ENCODE assay signal across 8 mouse cellular contexts in genomic region chr7:111082043-111082821, GRCm38 (mm10). TPM values are rescaled to one million over a fixed set of nuclear protein-coding genes. Genes with fewer than 3 reads are reported as not detected.
DNase-seq lines count a peak whose midpoint lies in the region; ATAC-seq and TF ChIP-seq lines count a peak whose summit lies in the region.

No protein-coding gene starts in this region.

- H3K27ac ChIP-seq in ES-E14 (ENCODE audit: insufficient read depth, low read depth, low read length, poor library complexity, severe bottlenecking), result peak overlapping the region; percentile 90
- H3K27ac ChIP-seq in forebrain, postnatal 0 days (ENCODE audit: low read depth, low read length), result peak overlapping the region; percentile 99
- H3K27ac ChIP-seq in layer of hippocampus, adult 2 months, result peak overlapping the region; percentile 99
- H3K27ac ChIP-seq in neural tube, embryonic 15.5 days (replicated peaks), result peak overlapping the region; percentile 100

- WGBS in forebrain, postnatal 0 days, result under 1% methylated on average over 82 of the region's 83 CpGs
- under 1% methylated on average over 83 of the region's 83 CpGs for WGBS in lung, adult 2 months
- under 1% methylated on average over 83 of the region's 83 CpGs for whole genome bisulfite sequencing in neural tube, embryonic 15.5 days

- H3K27me3 ChIP-seq in forebrain, postnatal 0 days (ENCODE audit: insufficient read depth, low read length), result no peaks in the 10 kb centered on the region
- H3K27me3 ChIP-seq in neural tube, embryonic 15.5 days (replicated peaks), result no peaks in the 10 kb centered on the region

- DNase-seq in ES-E14 (ENCODE audit: low read depth, low spot score), result peak; percentile 62
- peak; percentile 70 to 88 for DNase-seq in cerebellum, adult 18-20 months
- peak; percentile 93 for DNase-seq in forebrain, postnatal 0 days
- DNase-seq in heart, postnatal 36 days, result peak; percentile 78 to 92
- DNase-seq in layer of hippocampus, adult 2 months (ENCODE audit: low spot score in 2 of 2), result peak; percentile 70 to 76
- peak; percentile 89 for DNase-seq in lung, adult 2 months
- DNase-seq in testis, postnatal 10 days (ENCODE audit: low spot score), result peak; percentile 88

- H3K4me2 ChIP-seq in forebrain, postnatal 0 days (ENCODE audit: low read depth), result peak overlapping the region; percentile 67
- H3K4me2 ChIP-seq in neural tube, embryonic 15.5 days, result peak overlapping the region; percentile 86

- peak overlapping the region; percentile 100 for H3K9ac ChIP-seq in ES-E14 (ENCODE audit: insufficient read depth, low read depth, low read length, poor library complexity, severe bottlenecking)
- H3K9ac ChIP-seq in forebrain, postnatal 0 days, result peak overlapping the region; percentile 99
- H3K9ac ChIP-seq in neural tube, embryonic 15.5 days (replicated peaks), result peak overlapping the region; percentile 99

- TF ChIP-seq CTCF in forebrain, postnatal 0 days (IDR thresholded peaks at IDR 0.05; ENCODE audit: low read depth), result no peak
- TF ChIP-seq CTCF in layer of hippocampus, adult 2 months (conservative IDR thresholded peaks at IDR 0.05), result 0 out of 2 replicates have a peak, but pooled peaks have one; percentile 11
- no peak for TF ChIP-seq CTCF in lung, adult 2 months (IDR thresholded peaks at IDR 0.05; ENCODE audit: insufficient read depth, low read length)

- TF ChIP-seq POLR2A in lung, adult 2 months (IDR thresholded peaks at IDR 0.05; ENCODE audit: borderline replicate concordance, extremely low read depth, low read depth, low read length), result peak; percentile 57; the same call in 1 of the 2 replicates

- H3K4me3 ChIP-seq in ES-E14 (ENCODE audit: insufficient read depth in 1 of 2, low read depth in 1 of 2, low read length in 2 of 2, poor library complexity in 1 of 2, severe bottlenecking in 1 of 2), result peak overlapping the region; percentile 72 to 99
- peak overlapping the region; percentile 66 for H3K4me3 ChIP-seq in forebrain, postnatal 0 days (ENCODE audit: low read depth, low read length)
- peak overlapping the region; percentile 85 for H3K4me3 ChIP-seq in layer of hippocampus, adult 2 months
- peak overlapping the region; percentile 95 for H3K4me3 ChIP-seq in lung, adult 2 months (replicated peaks; ENCODE audit: extremely low read depth, low read depth, low read length)
- H3K4me3 ChIP-seq in neural tube, embryonic 15.5 days (replicated peaks), result peak overlapping the region; percentile 90

- in situ Hi-C loops in ES-E14 (cut with MboI; ENCODE audit: low sequenced_read_pairs in 2 of 2, unreplicated experiment in 2 of 2), result no loop called here

- peak; percentile 70 for ATAC-seq in forebrain, postnatal 0 days
- peak; percentile 84 for ATAC-seq in neural tube, embryonic 15.5 days (ENCODE audit: low FRiP score)

- intact Hi-C loops in heart, postnatal 36 days (cut with DNase I), result loop anchor here (2.0 kb wide), 1 partner anchor 75 kb away; no protein-coding TSS in a partner anchor

- no peaks in the 10 kb centered on the region for H3K9me3 ChIP-seq in ES-E14 (ENCODE audit: control insufficient read depth, insufficient read depth, low read depth, low read length)
- no peaks in the 10 kb centered on the region for H3K9me3 ChIP-seq in forebrain, postnatal 0 days (ENCODE audit: low read length)
- no peaks in the 10 kb centered on the region for H3K9me3 ChIP-seq in neural tube, embryonic 15.5 days (replicated peaks)

- peaks cover 35% of the 10 kb centered on the region for H3K36me3 ChIP-seq in ES-E14 (ENCODE audit: control insufficient read depth, insufficient read depth, low read length, poor library complexity, severe bottlenecking)
- H3K36me3 ChIP-seq in forebrain, postnatal 0 days (ENCODE audit: insufficient read depth), result peaks cover 33% of the 10 kb centered on the region
- H3K36me3 ChIP-seq in neural tube, embryonic 15.5 days, result peaks cover 37% of the 10 kb centered on the region

- H3K4me1 ChIP-seq in ES-E14 (ENCODE audit: control insufficient read depth in 2 of 2, insufficient read depth in 2 of 2, low read length in 2 of 2, poor library complexity in 1 of 2), result peaks cover 0 to 6% of the 10 kb centered on the region in 2 experiments; a peak in 1 of 4 replicates
- H3K4me1 ChIP-seq in forebrain, postnatal 0 days (ENCODE audit: insufficient read depth), result peaks cover 12% of the 10 kb centered on the region
- H3K4me1 ChIP-seq in lung, adult 2 months (ENCODE audit: control insufficient read depth, insufficient read depth, low read length), result peaks cover 10% of the 10 kb centered on the region
- peaks cover 29% of the 10 kb centered on the region for H3K4me1 ChIP-seq in neural tube, embryonic 15.5 days

TF ChIP-seq in ES-E14, 5 proteins besides CTCF, POLR2A, EP300 and RAD21:
- TF ChIP-seq HCFC1 (IDR thresholded peaks at IDR 0.05; ENCODE audit: borderline replicate concordance, insufficient read depth, low read length) (no peak; the same call in 1 of the 2 replicates), ZNF384 (IDR thresholded peaks at IDR 0.05; ENCODE audit: low read depth, low read length) (no peak), MAFK (IDR thresholded peaks at IDR 0.05; ENCODE audit: insufficient read depth, low read depth, low read length) (no peak), CHD2 (IDR thresholded peaks at IDR 0.05; ENCODE audit: low read depth, low read length) (no peak), ZC3H11A (IDR thresholded peaks at IDR 0.05; ENCODE audit: borderline replicate concordance, low read depth, low read length) (peak; percentile 73)

RNA-seq across cellular contexts. Expression of gene Eif4g2, which starts 0.6 kb away (rescaled TPM):
- 494 and 627 TPM in 2 replicates for total RNA-seq in ES-E14 (2012; rRNA removed)
- total RNA-seq in forebrain, postnatal 0 days (2014; rRNA removed), result 576 and 580 TPM in 2 replicates
- polyA plus RNA-seq in forebrain, postnatal 0 days (2015; fragmentation: Nextera tagmentation; extraction: Ambion mirVana), result 912 and 916 TPM in 2 replicates
- 1,000 to 10,000 TPM; 1,008 to 1,028 TPM for total RNA-seq in heart, postnatal 36 days (2021)
- 100 to 1,000 TPM; 596 to 633 TPM for total RNA-seq in layer of hippocampus, adult 2 months (2021)
- 54.4 and 88.3 TPM in 2 replicates for polyA plus RNA-seq in lung, adult 2 months (2012; rRNA removed)
- polyA plus RNA-seq in neural tube, embryonic 15.5 days (2015; fragmentation: Nextera tagmentation; extraction: Ambion mirVana), result 876 and 927 TPM in 2 replicates

RNA-seq across cellular contexts. Expression of gene Ctr9, which starts 53.5 kb away (rescaled TPM):
- total RNA-seq in ES-E14 (2012; rRNA removed), result 54.9 and 71.9 TPM in 2 replicates
- 60.3 and 61.7 TPM in 2 replicates for total RNA-seq in forebrain, postnatal 0 days (2014; rRNA removed)
- 45.1 and 59.8 TPM in 2 replicates for polyA plus RNA-seq in forebrain, postnatal 0 days (2015; fragmentation: Nextera tagmentation; extraction: Ambion mirVana)
- 10 to 100 TPM; 17.1 to 18.9 TPM for total RNA-seq in heart, postnatal 36 days (2021)
- 10 to 100 TPM; 47.0 TPM for total RNA-seq in layer of hippocampus, adult 2 months (2021)
- 6.9 and 9.1 TPM in 2 replicates for polyA plus RNA-seq in lung, adult 2 months (2012; rRNA removed)
- 68.3 and 71.5 TPM in 2 replicates for polyA plus RNA-seq in neural tube, embryonic 15.5 days (2015; fragmentation: Nextera tagmentation; extraction: Ambion mirVana)

Comparison
In these comparisons a context has a peak if more than half of its experiments do, and no peak if none do; other contexts are left out.
1. Peak in every context shown above with its lines: DNase-seq, ATAC-seq, H3K4me3 ChIP-seq and H3K27ac ChIP-seq.